Mouse (Mus musculus) hindbrain, embryonic 14.5 days (tissue): ENCODE data around the gene Vmo1. TPM values are rescaled to one million over a fixed set of nuclear protein-coding genes. Genes with fewer than 3 reads are reported as not detected.

Experiments used
- ATAC-seq: fragments of 200-750 bp; cut with Nextera tagmentation; 2 replicates; pipeline ENCODE4 v1.8.0; 2017; ENCODE audit warnings: moderate number of reproducible peaks, mild to moderate bottlenecking, moderate TSS enrichment, moderate library complexity; ENCODE audit not compliant: low FRiP score
- DNase-seq: peaks from one replicate; pipeline ENCODE4 v3.0.0-alpha.2; 2015; ENCODE audit warnings: low spot score
- H3K27ac ChIP-seq: fragments of 300-500 bp; sonication (generic); 2 replicates; pipeline ENCODE4 v1.5.1; 2014; ENCODE audit warnings: mild to moderate bottlenecking, moderate library complexity
- H3K27me3 ChIP-seq: fragments of 300-500 bp; sonication (generic); 2 replicates; pipeline ENCODE4 v1.6.1; 2014; ENCODE audit warnings: mild to moderate bottlenecking, low read length, mixed read lengths; ENCODE audit not compliant: control insufficient read depth, insufficient read depth
- H3K36me3 ChIP-seq: fragments of 300-500 bp; sonication (generic); replicated peaks from 2 replicates; pipeline ENCODE4 v1.6.1; 2014; ENCODE audit not compliant: control insufficient read depth, insufficient read depth
- H3K4me1 ChIP-seq: fragments of 300-500 bp; sonication (generic); replicated peaks from 2 replicates; pipeline ENCODE4 v1.6.1; 2014; ENCODE audit warnings: antibody characterized with exemption, low read length, mixed read lengths; ENCODE audit not compliant: control insufficient read depth, insufficient read depth
- H3K4me2 ChIP-seq: fragments of 300-500 bp; sonication (generic); replicated peaks from 2 replicates; pipeline ENCODE4 v1.6.1; 2014; ENCODE audit warnings: mild to moderate bottlenecking, moderate library complexity
- H3K4me3 ChIP-seq: fragments of 300-500 bp; sonication (generic); replicated peaks from 2 replicates; pipeline ENCODE4 v1.5.1; 2014; ENCODE audit warnings: mild to moderate bottlenecking, low read length
- H3K9ac ChIP-seq: fragments of 300-500 bp; sonication (generic); 2 replicates; pipeline ENCODE4 v1.6.1; 2014
- H3K9me3 ChIP-seq: fragments of 300-500 bp; sonication (generic); 2 replicates; pipeline ENCODE4 v1.6.1; 2016; ENCODE audit warnings: low read length; ENCODE audit not compliant: control insufficient read depth
- WGBS: fragments of 180-500 bp; shearing (Covaris S2); extraction: QIAGEN DNeasy Blood & Tissue Kit; methylation state at CpG from one replicate; pipeline ENCODE4 v1.1.7; 2014; 5-methylcytosine and 5-hydroxymethylcytosine counted together
- polyA plus RNA-seq: library from polyadenylated mRNA; unstranded; fragments of >200 nt; fragmentation: Nextera tagmentation; extraction: Ambion mirVana; gene quantifications from 2 replicates; pipeline ENCODE4 v1.2.1, GENCODE M21; 2014

Vmo1 gene
- not detected in 2 replicates for polyA plus RNA-seq

- Histone ChIP-seq H3K4me2 (no peak within 1 kb of the TSS), H3K4me1 (0 out of 2 replicates have a peak, but pooled peaks cover 7% of the 10 kb centered on the region), H3K27me3 (no peaks in the 10 kb centered on the region; the same call in 1 of the 2 replicates), H3K9me3 (no peaks in the 10 kb centered on the region), H3K27ac (no peak within 1 kb of the TSS), H3K4me3 (no peak within 1 kb of the TSS), H3K36me3 (no peaks in the 10 kb centered on the region), H3K9ac (no peak within 1 kb of the TSS)
- ATAC-seq (no peak), DNase-seq (no peak)
- WGBS, result 94% methylated on average over 7 of the region's 7 CpGs
Observed at GRCm38 (mm10) chr11:70514288-70514687, at the start of gene Vmo1. TSS of gene Vmo1 (minus strand) at chr11:70514616.

- Histone ChIP-seq H3K27me3 (no peaks in the 10 kb centered on the region), H3K36me3 (0 out of 2 replicates have a peak, but pooled peaks cover 10% of the 10 kb centered on the region), H3K4me3 (peak overlapping the region; percentile 97), H3K4me1 (peaks cover 30% of the 10 kb centered on the region), H3K27ac (no peak overlapping the region), H3K9me3 (no peaks in the 10 kb centered on the region), H3K4me2 (peak overlapping the region; percentile 69), H3K9ac (peak overlapping the region; percentile 94)
- WGBS, result 2% methylated on average over 25 of the region's 25 CpGs
- no peak for ATAC-seq
- DNase-seq, result peak; percentile 57
Observed at GRCm38 (mm10) chr11:70563470-70564275, 49.3 kb upstream of the Vmo1 start.

- no peaks in the 10 kb centered on the region for H3K9me3 ChIP-seq
- DNase-seq (no peak), ATAC-seq (no peak; the same call in none of the 2 replicates)
- peaks cover 30% of the 10 kb centered on the region for H3K4me1 ChIP-seq
- peak overlapping the region; percentile 94 for H3K9ac ChIP-seq
- no peaks in the 10 kb centered on the region for H3K27me3 ChIP-seq
- peak overlapping the region; percentile 97 for H3K4me3 ChIP-seq
- 2% methylated on average over 11 of the region's 31 CpGs for WGBS
- H3K4me2 ChIP-seq, result peak overlapping the region; percentile 69
- H3K36me3 ChIP-seq, result 0 out of 2 replicates have a peak, but pooled peaks cover 5% of the 10 kb centered on the region
- peak overlapping the region; percentile 90 for H3K27ac ChIP-seq
Observed at GRCm38 (mm10) chr11:70562995-70563469, 48.6 kb upstream of the Vmo1 start.

- Histone ChIP-seq H3K36me3 (0 out of 2 replicates have a peak, but pooled peaks cover 3% of the 10 kb centered on the region), H3K27ac (peak within 1 kb of the TSS; percentile 90), H3K9me3 (no peaks in the 10 kb centered on the region), H3K27me3 (no peaks in the 10 kb centered on the region), H3K4me3 (peak within 1 kb of the TSS; percentile 97), H3K9ac (peak within 1 kb of the TSS; percentile 94), H3K4me2 (peak within 1 kb of the TSS; percentile 69), H3K4me1 (peaks cover 30% of the 10 kb centered on the region)
- WGBS, result under 1% methylated on average over 46 of the region's 57 CpGs
- ATAC-seq (peak; percentile 92), DNase-seq (peak; percentile 95)
Observed at GRCm38 (mm10) chr11:70562287-70562994, 48.0 kb upstream of the Vmo1 start, which contains the start of gene Mink1. TSS of gene Mink1 (plus strand) at chr11:70562881.

GRCm38 (mm10) chr11:70561937-70562286 lies 47.5 kb upstream of the Vmo1 start:
- peak overlapping the region; percentile 69 for H3K4me2 ChIP-seq
- no peak for DNase-seq
- 0 out of 2 replicates have a peak, but pooled peaks cover 3% of the 10 kb centered on the region for H3K36me3 ChIP-seq
- peak overlapping the region; percentile 97 for H3K4me3 ChIP-seq
- no peaks in the 10 kb centered on the region for H3K9me3 ChIP-seq
- peaks cover 30% of the 10 kb centered on the region for H3K4me1 ChIP-seq
- 2% methylated on average over 2 of the region's 2 CpGs for WGBS
- H3K27me3 ChIP-seq, result no peaks in the 10 kb centered on the region
- H3K9ac ChIP-seq, result peak overlapping the region; percentile 94
- H3K27ac ChIP-seq, result peak overlapping the region; percentile 90
- no peak; the same call in 1 of the 2 replicates for ATAC-seq

- ATAC-seq, result no peak
- no peaks in the 10 kb centered on the region; the same call in 1 of the 2 replicates for H3K4me1 ChIP-seq
- H3K9ac ChIP-seq, result no peak overlapping the region
- H3K4me2 ChIP-seq, result no peak overlapping the region
- no peaks in the 10 kb centered on the region for H3K27me3 ChIP-seq
- H3K4me3 ChIP-seq, result no peak overlapping the region
- H3K36me3 ChIP-seq, result no peaks in the 10 kb centered on the region
- WGBS, result 89% methylated on average over 9 of the region's 9 CpGs
- DNase-seq, result no peak
- H3K27ac ChIP-seq, result no peak overlapping the region
- H3K9me3 ChIP-seq, result no peaks in the 10 kb centered on the region
Observed at GRCm38 (mm10) chr11:70557545-70557944, 43.1 kb upstream of the Vmo1 start.

GRCm38 (mm10) chr11:70553940-70554339 lies 39.5 kb upstream of the Vmo1 start:
- Histone ChIP-seq H3K27me3 (no peaks in the 10 kb centered on the region), H3K9me3 (no peaks in the 10 kb centered on the region), H3K36me3 (no peaks in the 10 kb centered on the region), H3K27ac (no peak overlapping the region), H3K4me1 (no peaks in the 10 kb centered on the region), H3K4me2 (no peak overlapping the region), H3K4me3 (no peak overlapping the region), H3K9ac (no peak overlapping the region)
- ATAC-seq, result no peak
- WGBS, result 31% methylated on average over 7 of the region's 7 CpGs
- DNase-seq, result no peak

GRCm38 (mm10) chr11:70551526-70551925 lies 37.1 kb upstream of the Vmo1 start:
- ATAC-seq, result no peak
- H3K4me3 ChIP-seq, result no peak overlapping the region
- H3K9me3 ChIP-seq, result no peaks in the 10 kb centered on the region
- no peak for DNase-seq
- H3K9ac ChIP-seq, result no peak overlapping the region
- H3K27me3 ChIP-seq, result no peaks in the 10 kb centered on the region
- no peaks in the 10 kb centered on the region for H3K36me3 ChIP-seq
- 94% methylated on average over 8 of the region's 8 CpGs for WGBS
- no peak overlapping the region for H3K27ac ChIP-seq
- no peaks in the 10 kb centered on the region for H3K4me1 ChIP-seq
- no peak overlapping the region for H3K4me2 ChIP-seq

GRCm38 (mm10) chr11:70544496-70544895 lies 30.1 kb upstream of the Vmo1 start:
- no peak overlapping the region for H3K9ac ChIP-seq
- no peaks in the 10 kb centered on the region for H3K4me1 ChIP-seq
- WGBS, result 77% methylated on average over 7 of the region's 7 CpGs

More at GRCm38 (mm10) chr11:70544496-70544895, 30.1 kb upstream of the Vmo1 start:
- H3K4me3 ChIP-seq, result no peak overlapping the region
- no peak overlapping the region for H3K27ac ChIP-seq
- H3K36me3 ChIP-seq, result no peaks in the 10 kb centered on the region; the same call in 1 of the 2 replicates
- no peaks in the 10 kb centered on the region for H3K9me3 ChIP-seq
- peaks cover 15% of the 10 kb centered on the region for H3K27me3 ChIP-seq
- ATAC-seq, result no peak
- H3K4me2 ChIP-seq, result no peak overlapping the region
- no peak for DNase-seq
